Mouse (Mus musculus) spleen, adult 18-20 months (tissue): Measurements from ENCODE around the gene Spats1.

Experiments used
- DNase-seq, 2 experiments: peaks; one replicate each; pipeline ENCODE4 v3.0.0; 2022; ENCODE audit warnings: mixed read lengths in 2 of 2

Spats1 gene

DNA sequence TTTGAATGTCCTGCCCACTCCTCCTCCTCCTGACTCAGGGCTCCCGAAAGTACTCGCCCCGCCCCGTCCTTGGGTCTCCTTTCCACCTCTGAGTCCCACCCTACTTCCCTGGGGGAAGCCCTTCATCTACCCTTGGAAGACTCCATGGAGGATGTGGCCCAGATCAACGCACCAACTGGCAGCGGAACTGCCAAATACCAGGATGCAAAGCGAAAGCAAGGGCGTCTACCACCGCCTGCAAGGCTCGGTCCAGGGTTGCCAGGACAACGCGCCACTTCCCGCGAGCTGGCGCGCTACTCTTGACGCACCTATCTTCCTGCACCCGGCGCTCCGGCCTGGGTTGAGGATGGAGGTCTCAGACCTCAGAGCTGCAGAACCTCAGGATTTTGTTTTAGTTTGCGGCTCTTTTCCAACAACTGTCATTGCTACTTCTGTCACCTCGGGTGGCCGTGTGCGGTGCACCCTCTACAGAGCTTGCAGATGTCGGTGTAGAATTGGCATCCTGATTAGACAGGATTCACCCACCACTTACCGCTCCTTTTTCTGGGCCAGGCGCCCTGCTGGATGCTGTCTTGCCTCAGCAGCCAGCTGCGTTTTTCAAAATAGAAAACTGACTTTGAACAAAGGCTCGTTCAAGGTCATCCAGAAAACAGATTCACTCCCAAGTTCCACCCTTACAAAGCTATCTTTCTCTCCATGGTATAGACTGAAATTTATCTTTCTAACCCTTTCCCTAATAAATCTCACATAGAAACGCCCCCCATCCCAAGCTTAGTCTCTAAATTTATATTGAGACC lies at the start of gene Spats1:
Gene Spats1 (minus strand): TSS at position 747 of the 797 bp plus-strand sequence.
- DNase-seq, result peak; percentile 12 to 29

GRCm38 (mm10) chr17:45524961-45525360 lies 49.7 kb upstream of the Spats1 start:
- no peak for DNase-seq

GRCm38 (mm10) chr17:45523263-45523662 lies 48.0 kb upstream of the Spats1 start, which contains the start of gene Tcte1:
Gene Tcte1, plus strand, starts transcription at chr17:45523434.
- no peak for DNase-seq

DNA sequence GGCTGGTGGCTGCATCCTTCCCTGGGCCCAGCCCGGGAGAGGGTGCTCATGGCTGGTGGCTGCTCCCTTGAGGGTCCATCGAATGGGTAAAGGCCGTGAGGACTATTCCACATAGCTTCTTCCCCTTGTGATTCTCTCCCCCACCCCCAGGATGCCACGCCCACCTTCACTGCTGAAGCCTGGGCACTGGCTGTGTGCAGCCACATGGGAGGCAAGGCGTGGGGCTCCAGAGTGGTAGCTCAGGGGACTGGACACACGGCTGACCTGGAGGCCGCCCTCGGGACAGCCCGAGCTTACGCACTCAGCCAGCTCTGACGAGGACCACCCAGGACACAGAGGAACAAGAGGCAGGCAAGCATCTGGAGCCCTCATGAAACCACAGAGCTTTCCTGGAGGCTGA lies 44.9 kb upstream of the Spats1 start:
- DNase-seq, result no peak

DNA sequence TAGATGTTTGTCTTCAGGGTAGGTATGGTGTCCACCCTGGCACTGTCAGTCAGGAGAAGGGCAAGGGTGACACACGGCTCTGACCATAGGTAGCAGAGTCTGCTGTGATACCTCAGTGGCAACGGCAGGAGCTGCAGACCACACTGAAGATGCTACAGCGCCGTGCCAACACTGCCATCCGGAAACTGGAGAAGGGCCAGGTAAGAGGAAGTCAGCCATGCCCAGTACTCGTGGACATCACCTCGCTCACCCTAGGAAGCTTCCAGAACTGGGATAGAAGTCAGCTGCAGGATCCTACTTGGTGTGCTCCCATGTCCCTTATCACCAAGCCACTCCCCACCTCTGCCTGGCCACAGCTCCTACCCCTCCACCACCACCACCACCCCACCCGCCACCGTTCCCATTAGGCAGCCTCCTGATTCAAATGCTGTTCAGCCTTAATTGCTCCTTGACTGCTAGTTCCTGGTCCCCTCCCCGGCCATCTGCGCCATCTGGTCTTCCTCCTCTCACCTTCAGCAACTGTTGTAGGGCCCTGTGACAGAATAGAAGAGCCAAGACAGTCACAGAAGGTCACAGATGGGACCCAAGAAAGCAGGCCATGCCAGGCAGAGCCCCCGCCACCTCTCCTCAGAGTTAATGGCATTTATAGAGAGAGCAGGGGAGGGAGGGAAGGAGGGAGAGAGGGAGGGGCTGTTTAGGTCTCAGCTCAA lies 43.7 kb upstream of the Spats1 start:
- DNase-seq, result no peak

DNA sequence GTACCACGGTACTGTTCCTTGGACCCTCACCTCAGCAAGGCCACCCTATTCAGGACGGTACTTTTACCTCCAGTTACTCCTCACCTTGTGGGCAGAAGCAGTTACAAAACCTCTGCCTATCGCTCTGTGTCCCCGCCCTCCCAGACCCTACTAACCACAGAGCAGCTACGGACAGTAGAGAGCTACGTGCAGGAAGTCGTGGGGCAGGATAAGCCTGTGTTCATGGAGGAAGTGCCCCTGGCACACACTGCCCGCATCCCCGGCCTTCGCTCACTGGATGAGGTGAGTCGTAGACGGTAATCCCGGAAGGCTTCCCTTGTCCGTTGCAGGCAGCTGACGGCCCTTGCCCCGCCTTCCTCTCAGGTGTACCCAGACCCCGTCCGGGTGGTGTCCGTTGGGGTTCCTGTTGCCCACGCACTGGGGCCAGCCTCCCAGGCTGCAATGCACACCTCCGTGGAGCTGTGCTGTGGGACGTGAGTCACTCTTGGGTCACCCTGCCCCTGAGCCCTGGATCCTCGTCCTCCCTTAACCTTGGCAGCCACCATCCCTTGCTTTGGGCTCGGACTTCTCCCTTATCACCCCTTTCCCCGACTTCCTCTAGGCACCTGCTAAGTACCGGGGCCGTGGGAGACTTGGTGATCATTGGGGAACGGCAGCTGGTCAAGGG lies 42.5 kb upstream of the Spats1 start:
- DNase-seq, result no peak

- no peak for DNase-seq
These were observed 41.9 kb upstream of the Spats1 start for GRCm38 (mm10) chr17:45517135-45517534.

GRCm38 (mm10) chr17:45516488-45516887 lies 41.3 kb upstream of the Spats1 start:
- peak; percentile 34 to 78 for DNase-seq

DNA sequence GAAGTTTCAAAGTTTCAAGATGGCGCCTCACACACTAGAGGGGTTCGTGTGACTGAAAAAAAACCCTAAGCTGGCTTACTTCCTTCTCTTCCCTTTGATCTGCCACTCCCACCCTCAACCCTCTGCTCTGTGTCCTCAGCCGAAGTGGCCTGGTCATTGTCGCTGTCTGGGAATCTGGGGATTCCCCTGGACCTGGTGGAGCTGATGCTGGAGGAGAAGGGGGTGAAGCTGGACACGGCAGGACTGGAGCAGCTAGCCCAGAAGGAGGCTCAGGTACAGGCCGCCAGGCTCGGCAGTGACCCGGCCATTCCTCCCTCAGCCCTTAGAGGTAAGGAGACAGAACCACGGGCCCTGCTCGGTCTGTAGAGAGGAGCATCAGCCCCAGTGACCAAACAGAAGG lies 40.6 kb upstream of the Spats1 start:
- DNase-seq, result no peak

DNA sequence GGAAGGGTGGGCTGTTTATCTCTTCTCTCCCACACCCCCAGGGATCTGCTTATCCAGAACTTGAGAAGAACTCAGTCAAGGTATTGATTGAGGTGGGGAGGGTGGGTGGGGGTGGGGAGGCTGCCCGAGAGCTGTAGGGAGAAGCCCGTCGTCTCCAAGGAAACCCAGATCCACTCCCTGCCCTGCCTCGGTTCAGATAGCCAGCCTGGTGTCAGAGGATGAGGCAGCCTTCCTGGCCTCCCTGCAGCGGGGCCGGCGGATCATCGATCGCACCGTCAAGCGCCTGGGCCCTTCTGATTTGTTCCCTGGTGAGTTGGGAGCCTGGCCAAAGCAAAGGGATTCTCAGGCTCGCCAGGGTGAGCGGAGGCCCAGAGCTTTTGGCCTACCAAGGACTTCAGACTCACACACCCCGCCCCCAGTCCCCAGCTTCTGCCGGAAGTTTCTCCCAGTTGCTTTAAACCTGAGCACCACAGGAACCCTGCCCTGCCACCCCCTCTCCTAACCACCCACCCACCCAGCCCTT lies 40.0 kb upstream of the Spats1 start:
- DNase-seq, result no peak

- no peak for DNase-seq
These were observed 36.5 kb upstream of the Spats1 start for GRCm38 (mm10) chr17:45511757-45512156.

- no peak for DNase-seq
These were observed 35.7 kb upstream of the Spats1 start for GRCm38 (mm10) chr17:45510871-45511270.

DNA sequence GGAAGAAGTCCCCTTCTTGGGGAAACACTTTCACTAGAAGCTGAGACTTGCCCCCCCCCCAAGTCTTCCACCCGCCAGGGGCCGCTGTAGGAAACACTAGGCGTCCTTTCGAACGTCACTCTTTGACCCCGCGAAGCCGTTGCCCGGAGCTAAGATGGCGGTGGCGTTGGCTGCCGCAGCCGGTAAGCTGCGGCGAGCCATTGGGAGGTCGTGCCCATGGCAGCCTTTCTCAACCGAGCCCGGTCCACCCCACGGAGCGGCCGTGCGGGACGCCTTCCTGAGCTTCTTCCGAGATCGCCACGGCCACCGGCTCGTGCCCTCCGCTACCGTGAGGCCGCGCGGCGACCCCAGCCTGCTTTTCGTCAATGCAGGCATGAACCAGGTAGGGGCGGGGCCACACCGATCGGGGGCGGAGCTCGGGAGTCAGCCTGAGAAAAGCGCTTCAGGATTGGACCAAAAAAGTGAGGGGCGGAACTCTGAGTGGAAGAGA lies 31.5 kb upstream of the Spats1 start, which contains the start of gene Aars2:
Gene Aars2 (plus strand): TSS at position 142 of the 490 bp plus-strand sequence.
- DNase-seq, result peak; percentile 88 to 97

DNA sequence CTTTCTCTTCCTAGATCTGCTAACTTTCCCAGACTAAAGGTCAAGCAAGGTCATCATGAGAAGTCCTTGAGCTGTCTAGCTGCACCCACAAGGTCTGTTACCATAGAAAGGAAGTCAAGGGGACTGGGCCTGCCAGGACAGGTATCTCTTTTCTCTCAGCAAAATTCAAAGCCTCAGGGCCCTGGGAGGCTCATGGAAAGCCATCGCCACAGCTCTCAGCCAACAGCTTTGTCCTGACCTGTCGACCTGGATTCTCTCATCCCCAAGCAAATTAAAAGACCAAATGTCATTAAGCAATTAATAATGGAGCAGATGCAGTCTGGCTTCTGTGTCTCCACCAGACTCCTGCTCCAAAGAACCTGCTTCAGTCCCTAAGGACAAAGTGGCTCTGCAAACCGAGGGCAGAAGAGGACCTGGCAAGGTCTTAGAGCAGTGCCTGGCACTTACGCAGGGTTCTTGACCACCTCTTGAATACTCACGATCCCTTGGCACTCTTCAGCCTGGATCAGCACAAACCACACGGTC lies 30.8 kb upstream of the Spats1 start:
- no peak for DNase-seq

- no peak for DNase-seq
These were observed 28.2 kb upstream of the Spats1 start for GRCm38 (mm10) chr17:45503301-45503973.

- no peak for DNase-seq
These were observed 27.1 kb upstream of the Spats1 start for GRCm38 (mm10) chr17:45502324-45502723.

DNA sequence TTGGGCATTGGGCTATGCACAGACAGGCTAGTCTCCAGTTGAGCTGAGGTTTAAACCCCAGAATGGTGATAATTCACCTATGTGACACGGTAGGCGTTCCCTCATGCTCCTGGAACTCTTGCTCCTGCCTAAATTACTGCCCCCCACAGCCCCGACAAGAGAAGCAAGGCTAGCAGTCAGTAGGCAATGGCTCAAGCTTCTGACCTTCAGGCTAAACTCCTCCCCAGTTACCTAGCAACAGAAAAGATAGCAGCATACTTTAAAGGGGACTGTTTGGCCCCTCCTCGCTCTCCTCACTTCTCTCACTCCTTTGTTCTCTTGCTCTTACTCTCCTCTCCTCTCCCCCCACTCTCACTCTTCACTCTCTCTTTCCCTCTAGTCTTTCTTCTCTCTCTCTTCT lies 25.8 kb upstream of the Spats1 start:
- no peak for DNase-seq

DNA sequence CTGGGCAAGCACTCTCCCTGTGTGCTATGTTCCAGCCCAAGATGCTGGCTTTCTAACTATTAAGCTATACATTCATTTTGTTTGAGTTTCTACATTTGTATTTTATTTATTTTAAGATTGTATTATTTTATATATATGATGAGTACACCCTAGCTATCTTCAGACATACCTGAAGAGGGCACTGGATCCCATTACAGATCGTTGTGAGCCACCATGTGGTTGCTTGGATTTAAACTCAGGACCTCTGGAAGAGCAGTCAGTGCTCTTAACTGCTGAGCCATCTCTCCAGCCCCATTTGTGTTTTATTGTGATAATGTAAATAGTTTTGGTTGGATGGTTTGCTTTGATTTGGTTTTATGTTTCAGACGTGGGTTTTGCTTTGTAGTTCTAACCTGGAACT lies 24.3 kb upstream of the Spats1 start:
- DNase-seq, result no peak

DNA sequence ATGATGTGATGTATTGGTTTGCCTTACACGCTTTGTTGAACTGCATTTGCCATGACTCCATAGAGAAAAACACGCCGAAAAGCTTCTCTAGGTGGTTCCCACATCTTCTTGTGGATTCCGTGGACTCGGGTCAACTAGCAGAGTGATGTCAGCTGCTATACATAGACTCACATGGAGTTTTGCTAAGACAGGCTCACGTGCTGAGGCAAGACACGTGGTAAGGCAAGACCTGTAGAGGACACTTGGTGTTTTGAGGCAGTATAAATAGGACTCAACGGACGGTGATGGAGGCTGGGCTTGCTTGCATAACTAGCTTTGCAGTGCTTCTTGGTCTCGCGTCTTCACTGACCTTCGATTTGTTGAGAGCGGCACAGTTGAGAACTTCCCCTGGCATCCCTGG lies 23.2 kb upstream of the Spats1 start:
- no peak for DNase-seq

DNA sequence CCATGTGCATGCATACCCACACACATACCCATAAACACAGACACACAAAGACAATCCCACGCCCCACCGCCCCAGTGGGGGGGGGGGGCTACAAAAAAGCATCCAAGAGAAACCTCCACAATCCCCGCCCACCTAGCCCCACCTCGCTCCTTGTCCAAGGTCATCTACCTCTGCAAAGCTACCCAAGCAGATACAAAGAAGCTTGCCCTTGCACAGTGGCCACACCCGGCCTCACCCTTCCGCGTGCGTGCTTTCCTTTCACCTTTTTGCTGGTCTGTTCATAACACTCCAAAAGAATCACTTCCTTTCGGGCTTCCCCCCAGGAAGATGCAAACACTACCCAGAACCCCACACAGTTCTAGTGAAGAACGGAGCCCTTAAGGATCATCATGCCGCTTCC lies 20.2 kb upstream of the Spats1 start:
- DNase-seq, result no peak

- no peak for DNase-seq
These were observed 15.4 kb upstream of the Spats1 start for GRCm38 (mm10) chr17:45490532-45491154.

DNA sequence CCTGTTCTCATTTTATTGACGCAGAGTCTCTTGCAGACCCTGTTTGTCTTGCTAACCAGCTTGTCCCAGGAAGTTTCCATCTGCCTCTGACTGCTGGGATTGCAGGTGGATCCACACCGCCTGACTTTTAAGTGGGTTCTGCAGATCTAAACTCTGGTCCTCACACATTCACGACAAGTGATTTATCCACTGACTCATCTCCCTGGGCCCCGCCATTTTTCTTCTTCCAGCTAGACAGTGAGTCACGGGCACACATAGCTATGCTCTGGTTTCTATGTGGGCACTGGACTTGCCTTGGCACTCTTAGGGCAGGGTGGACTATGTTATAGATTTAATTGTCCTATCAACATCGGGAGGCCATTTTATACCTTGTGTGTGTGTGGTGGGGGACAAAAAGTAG lies 14.5 kb upstream of the Spats1 start:
- DNase-seq, result no peak
